Mouse (Mus musculus): ENCODE measurements around the gene Leo1.
A peak's percentile ranks its signal among the peaks of the same experiment; 100 is the strongest.

Gene Leo1

GRCm38 (mm10) chr9:75440796-75441666, at the start of gene Leo1:
TSS of gene Leo1 (plus strand) at chr9:75441524.
- peak; percentile 93 for DNase-seq (ENCODE audit: low spot score)

- no peak for DNase-seq (ENCODE audit: low spot score)
These were observed 48.1 kb upstream of the Leo1 start for GRCm38 (mm10) chr9:75393251-75393650.

GRCm38 (mm10) chr9:75395971-75396370, 45.4 kb upstream of the Leo1 start:
- DNase-seq (ENCODE audit: low spot score): no peak

- no peak for DNase-seq (ENCODE audit: low spot score)
These were observed 42.3 kb upstream of the Leo1 start for GRCm38 (mm10) chr9:75399069-75399468.

- DNase-seq (ENCODE audit: low spot score): no peak
These were observed 40.7 kb upstream of the Leo1 start for GRCm38 (mm10) chr9:75400639-75401038.

GRCm38 (mm10) chr9:75401593-75402504, 39.5 kb upstream of the Leo1 start:
- DNase-seq (ENCODE audit: low spot score): no peak

- no peak for DNase-seq (ENCODE audit: low spot score)
These were observed 37.8 kb upstream of the Leo1 start for GRCm38 (mm10) chr9:75403520-75403919.

GRCm38 (mm10) chr9:75406121-75406520, 35.2 kb upstream of the Leo1 start:
- DNase-seq (ENCODE audit: low spot score): no peak

- peak; percentile 68 for DNase-seq (ENCODE audit: low spot score)
These were observed 33.5 kb upstream of the Leo1 start for GRCm38 (mm10) chr9:75407803-75408202.

GRCm38 (mm10) chr9:75408204-75408826, 33.0 kb upstream of the Leo1 start:
- no peak for DNase-seq (ENCODE audit: low spot score)

- DNase-seq (ENCODE audit: low spot score): peak; percentile 74
These were observed 32.1 kb upstream of the Leo1 start for GRCm38 (mm10) chr9:75409031-75409851.

- DNase-seq (ENCODE audit: low spot score): peak; percentile 96
These were observed 31.4 kb upstream of the Leo1 start, which contains the start of gene Mapk6 for GRCm38 (mm10) chr9:75409852-75410378. TSS of gene Mapk6 (minus strand) at chr9:75410005.

GRCm38 (mm10) chr9:75410868-75411487, 30.3 kb upstream of the Leo1 start:
- DNase-seq (ENCODE audit: low spot score): no peak

- no peak for DNase-seq (ENCODE audit: low spot score)
These were observed 29.7 kb upstream of the Leo1 start for GRCm38 (mm10) chr9:75411584-75411983.

- no peak for DNase-seq (ENCODE audit: low spot score)
These were observed 28.1 kb upstream of the Leo1 start for GRCm38 (mm10) chr9:75413206-75413605.

GRCm38 (mm10) chr9:75414204-75414603, 27.1 kb upstream of the Leo1 start:
- DNase-seq (ENCODE audit: low spot score): no peak

GRCm38 (mm10) chr9:75422251-75422691, 19.1 kb upstream of the Leo1 start:
- DNase-seq (ENCODE audit: low spot score): no peak

- DNase-seq (ENCODE audit: low spot score): no peak
These were observed 17.6 kb upstream of the Leo1 start for GRCm38 (mm10) chr9:75423683-75424082.

- DNase-seq (ENCODE audit: low spot score): no peak
These were observed 16.8 kb upstream of the Leo1 start for GRCm38 (mm10) chr9:75424358-75425150.

All from MN1 (cell line).